ENCODE assay signal across 8 mouse cellular contexts in the genomic region with DNA sequence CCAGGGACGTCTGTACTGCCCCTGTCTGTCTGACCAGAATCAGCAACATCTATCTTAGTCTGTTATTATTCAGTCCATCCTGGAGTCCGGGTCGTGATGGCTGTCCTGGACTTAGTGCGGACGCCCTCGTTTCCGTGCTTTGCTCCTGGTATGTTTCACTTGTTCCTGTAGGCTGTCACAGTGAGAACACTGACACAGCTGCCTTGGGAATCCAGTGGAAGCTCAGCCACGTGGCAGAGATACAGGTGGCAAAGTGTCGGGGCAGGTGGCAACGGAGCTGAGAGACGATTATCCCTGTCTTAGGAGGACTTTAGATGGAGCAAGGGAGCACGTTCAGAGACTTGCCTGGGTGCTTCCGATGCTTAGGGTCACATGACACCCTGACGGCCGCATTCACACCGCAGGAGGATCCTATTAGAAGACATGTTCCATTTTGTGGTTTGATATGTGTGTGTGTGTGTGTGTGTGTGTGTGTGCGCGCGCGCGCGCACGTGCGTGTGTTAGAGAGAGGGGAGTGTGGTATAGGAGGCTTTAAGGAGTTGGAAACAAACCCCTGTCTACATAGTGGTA. TPM values are rescaled to one million over a fixed set of nuclear protein-coding genes. Genes with fewer than 3 reads are reported as not detected.
A peak's percentile ranks its signal among the peaks of the same experiment; 100 is the strongest.
DNase-seq lines count a peak whose midpoint lies in the region; ATAC-seq and TF ChIP-seq lines count a peak whose summit lies in the region.

No protein-coding gene starts in this region.

- 0 out of 2 replicates have a peak, but pooled peaks cover 6% of the 10 kb centered on the region for H3K4me1 ChIP-seq in kidney, embryonic 14.5 days (ENCODE audit: control insufficient read depth, insufficient read depth, low read length)
- H3K4me1 ChIP-seq in hindbrain, postnatal 0 days (ENCODE audit: insufficient read depth, low read length): no peaks in the 10 kb centered on the region
- H3K4me1 ChIP-seq in midbrain, embryonic 13.5 days (replicated peaks): peaks cover 19% of the 10 kb centered on the region

- H3K4me3 ChIP-seq in kidney, embryonic 14.5 days (ENCODE audit: low read length): peak overlapping the region; percentile 25; the same call in 1 of the 2 replicates
- peak overlapping the region; percentile 23 for H3K4me3 ChIP-seq in hindbrain, postnatal 0 days (ENCODE audit: low read length)
- peak overlapping the region; percentile 17 for H3K4me3 ChIP-seq in midbrain, embryonic 13.5 days (replicated peaks)
- no peak overlapping the region for H3K4me3 ChIP-seq in left cerebral cortex, adult 2 months

- no peak for DNase-seq in kidney, adult 11 months
- DNase-seq in brain, adult 2 months (ENCODE audit: low read depth, low spot score): peak; percentile 39
- peak; percentile 27 for DNase-seq in hindbrain, postnatal 0 days (ENCODE audit: low spot score)
- no peak for DNase-seq in adrenal gland, adult 8-10 months
- no peak for DNase-seq in left cerebral cortex, adult 11 months (ENCODE audit: low spot score)
- no peak for DNase-seq in left cerebral cortex, adult 2 months (ENCODE audit: extremely low spot score in 1 of 2, low spot score in 2 of 2)

- no peaks in the 10 kb centered on the region for H3K36me3 ChIP-seq in kidney, embryonic 14.5 days (ENCODE audit: control insufficient read depth, insufficient read depth, low read length)
- no peaks in the 10 kb centered on the region for H3K36me3 ChIP-seq in hindbrain, postnatal 0 days (ENCODE audit: insufficient read depth, low read length)
- no peaks in the 10 kb centered on the region for H3K36me3 ChIP-seq in midbrain, embryonic 13.5 days

- H3K27ac ChIP-seq in kidney, embryonic 14.5 days (ENCODE audit: low read depth, low read length): no peak overlapping the region
- H3K27ac ChIP-seq in hindbrain, postnatal 0 days: peak overlapping the region; percentile 57; the same call in 1 of the 2 replicates
- H3K27ac ChIP-seq in midbrain, embryonic 13.5 days: no peak overlapping the region
- no peak overlapping the region for H3K27ac ChIP-seq in left cerebral cortex, adult 2 months

- peak overlapping the region; percentile 55 for H3K4me2 ChIP-seq in kidney, embryonic 14.5 days (replicated peaks; ENCODE audit: low read depth, low read length)
- H3K4me2 ChIP-seq in hindbrain, postnatal 0 days (ENCODE audit: low read depth, low read length): peak overlapping the region; percentile 58
- peak overlapping the region; percentile 50 for H3K4me2 ChIP-seq in midbrain, embryonic 13.5 days (replicated peaks)

- H3K9me3 ChIP-seq in kidney, embryonic 14.5 days (ENCODE audit: control insufficient read depth, low read length): no peaks in the 10 kb centered on the region
- H3K9me3 ChIP-seq in hindbrain, postnatal 0 days (ENCODE audit: low read length): no peaks in the 10 kb centered on the region
- H3K9me3 ChIP-seq in midbrain, embryonic 13.5 days: no peaks in the 10 kb centered on the region

- TF ChIP-seq CTCF in hindbrain, postnatal 0 days (IDR thresholded peaks at IDR 0.05; ENCODE audit: low read depth): no peak
- no peak for TF ChIP-seq CTCF in left cerebral cortex, adult 2 months (IDR thresholded peaks at IDR 0.05)

- peak; percentile 26; the same call in 1 of the 2 replicates for ATAC-seq in kidney, embryonic 14.5 days (ENCODE audit: low FRiP score, low TSS enrichment)
- peak; percentile 50 for ATAC-seq in hindbrain, postnatal 0 days
- 0 out of 2 replicates have a peak, but pooled peaks have one; percentile 21 for ATAC-seq in midbrain, embryonic 13.5 days

- WGBS in kidney, embryonic 14.5 days: 46% methylated on average over 24 of the region's 24 CpGs
- 46% methylated on average over 24 of the region's 24 CpGs for WGBS in hindbrain, postnatal 0 days
- 45% methylated on average over 24 of the region's 24 CpGs for WGBS in midbrain, embryonic 13.5 days

- 0 out of 2 replicates have a peak, but pooled peaks cover 2% of the 10 kb centered on the region for H3K27me3 ChIP-seq in kidney, embryonic 14.5 days (ENCODE audit: control insufficient read depth, insufficient read depth, low read length)
- H3K27me3 ChIP-seq in hindbrain, postnatal 0 days (ENCODE audit: insufficient read depth, low read length): no peaks in the 10 kb centered on the region
- H3K27me3 ChIP-seq in midbrain, embryonic 13.5 days: peaks cover 12% of the 10 kb centered on the region

- intact Hi-C loops in left cerebral cortex, adult 2 months (cut with DNase I): no loop called here

- H3K9ac ChIP-seq in kidney, embryonic 14.5 days (ENCODE audit: low read depth, low read length): no peak overlapping the region
- H3K9ac ChIP-seq in hindbrain, postnatal 0 days (replicated peaks; ENCODE audit: low read length): no peak overlapping the region
- H3K9ac ChIP-seq in midbrain, embryonic 13.5 days (replicated peaks): no peak overlapping the region

RNA-seq across cellular contexts. Expression of gene Cpsf6, which starts 38.9 kb away (rescaled TPM):
- polyA plus RNA-seq in kidney, embryonic 14.5 days (2014; fragmentation: Nextera tagmentation; extraction: Ambion mirVana): 166 and 208 TPM in 2 replicates
- 100.0 and 127 TPM in 2 replicates for total RNA-seq in hindbrain, postnatal 0 days (2014; rRNA removed)
- 82.0 and 83.2 TPM in 2 replicates for polyA plus RNA-seq in hindbrain, postnatal 0 days (2015; fragmentation: Nextera tagmentation; extraction: Ambion mirVana)
- polyA plus RNA-seq in midbrain, embryonic 13.5 days (2015; fragmentation: Nextera tagmentation; extraction: Ambion mirVana): 203 and 210 TPM in 2 replicates
- total RNA-seq in adrenal gland, adult 8-10 months (2022): 10 to 100 TPM; 62.6 to 94.5 (median 80.2) TPM
- 100 to 1,000 TPM; 116 to 120 TPM for total RNA-seq in left cerebral cortex, adult 2 months (2021)

Comparison
In these comparisons a context has a peak if more than half of its experiments do, and no peak if none do; other contexts are left out.
1. DNase-seq: peak in brain, adult 2 months (single experiment) and hindbrain, postnatal 0 days (single experiment); none in kidney, adult 11 months (single experiment), adrenal gland, adult 8-10 months (single experiment), left cerebral cortex, adult 11 months (single experiment) and left cerebral cortex, adult 2 months (0 of 2).
2. Peak in every context shown above with its lines, with median percentiles within 50 percentile points of each other: ATAC-seq and H3K4me2 ChIP-seq.